In the genomic region with DNA sequence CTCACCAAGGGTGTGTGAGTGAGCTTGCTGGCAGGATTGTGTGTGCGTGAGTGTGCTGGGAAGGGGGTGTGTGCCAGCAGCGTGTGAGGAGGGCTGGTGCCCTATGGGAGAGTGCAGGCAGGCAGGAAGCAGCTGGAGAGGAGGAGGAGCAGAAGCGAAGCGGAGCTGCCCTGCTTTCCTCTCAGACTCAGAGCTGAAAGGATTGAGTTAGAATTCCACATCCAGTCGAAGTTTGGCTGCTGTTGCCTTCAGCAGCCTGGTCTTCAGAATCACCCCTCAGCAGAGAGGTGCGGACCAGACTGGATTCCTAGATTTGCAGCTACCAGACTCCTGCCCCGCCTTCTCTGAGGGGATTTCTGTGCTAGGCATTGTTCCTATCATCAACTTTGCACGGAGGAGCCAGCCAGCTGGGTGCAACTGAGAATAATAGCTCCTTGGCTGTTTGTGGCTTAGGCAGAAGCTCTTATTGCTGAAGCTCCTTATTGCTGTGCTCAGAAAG, we compare ENCODE assay signal across 8 mouse cellular contexts. TPM values are rescaled to one million over a fixed set of nuclear protein-coding genes. Genes with fewer than 3 reads are reported as not detected.
A peak's percentile ranks its signal among the peaks of the same experiment; 100 is the strongest.
DNase-seq lines count a peak whose midpoint lies in the region; ATAC-seq lines count a peak whose summit lies in the region.

No protein-coding gene starts in this region.

- WGBS in forebrain, embryonic 15.5 days: 5% methylated on average over 8 of the region's 8 CpGs
- 7% methylated on average over 8 of the region's 8 CpGs for WGBS in intestine, embryonic 14.5 days
- 13% methylated on average over 8 of the region's 8 CpGs for WGBS in liver, embryonic 12.5 days (ENCODE audit: insufficient replicate concordance)

- no peaks in the 10 kb centered on the region for H3K9me3 ChIP-seq in forebrain, embryonic 15.5 days
- no peaks in the 10 kb centered on the region for H3K9me3 ChIP-seq in intestine, embryonic 14.5 days (ENCODE audit: control insufficient read depth, low read length)
- H3K9me3 ChIP-seq in liver, embryonic 12.5 days (replicated peaks): no peaks in the 10 kb centered on the region

- H3K27me3 ChIP-seq in forebrain, embryonic 15.5 days: no peaks in the 10 kb centered on the region
- no peaks in the 10 kb centered on the region for H3K27me3 ChIP-seq in intestine, embryonic 14.5 days (replicated peaks; ENCODE audit: control insufficient read depth, insufficient read depth, low read length)
- H3K27me3 ChIP-seq in liver, embryonic 12.5 days (replicated peaks): no peaks in the 10 kb centered on the region

- peak overlapping the region; percentile 49 for H3K9ac ChIP-seq in forebrain, embryonic 15.5 days (replicated peaks)
- peak overlapping the region; percentile 20 for H3K9ac ChIP-seq in intestine, embryonic 14.5 days (ENCODE audit: low read length)
- H3K9ac ChIP-seq in liver, embryonic 12.5 days: no peak overlapping the region

- H3K4me1 ChIP-seq in forebrain, embryonic 15.5 days: peaks cover 22% of the 10 kb centered on the region
- no peaks in the 10 kb centered on the region; the same call in 1 of the 2 replicates for H3K4me1 ChIP-seq in intestine, embryonic 14.5 days (replicated peaks; ENCODE audit: control insufficient read depth, insufficient read depth, low read length)
- H3K4me1 ChIP-seq in liver, embryonic 12.5 days: no peaks in the 10 kb centered on the region

- peak overlapping the region; percentile 60 for H3K4me2 ChIP-seq in forebrain, embryonic 15.5 days (replicated peaks)
- peak overlapping the region; percentile 45 for H3K4me2 ChIP-seq in intestine, embryonic 14.5 days (ENCODE audit: low read length)
- peak overlapping the region; percentile 18; the same call in 1 of the 2 replicates for H3K4me2 ChIP-seq in liver, embryonic 12.5 days

- peak; percentile 86 for ATAC-seq in forebrain, embryonic 15.5 days (replicated peaks)
- 0 out of 2 replicates have a peak, but pooled peaks have one; percentile 43 for ATAC-seq in intestine, embryonic 14.5 days (replicated peaks; ENCODE audit: low FRiP score, low TSS enrichment, low read depth)
- no peak for ATAC-seq in liver, embryonic 12.5 days

- H3K4me3 ChIP-seq in forebrain, embryonic 15.5 days: peak overlapping the region; percentile 37
- H3K4me3 ChIP-seq in intestine, embryonic 14.5 days (ENCODE audit: low read depth, low read length): peak overlapping the region; percentile 22
- no peak overlapping the region for H3K4me3 ChIP-seq in liver, embryonic 12.5 days

- no peaks in the 10 kb centered on the region for H3K36me3 ChIP-seq in forebrain, embryonic 15.5 days
- H3K36me3 ChIP-seq in intestine, embryonic 14.5 days (ENCODE audit: control insufficient read depth, insufficient read depth, low read length): no peaks in the 10 kb centered on the region
- H3K36me3 ChIP-seq in liver, embryonic 12.5 days: no peaks in the 10 kb centered on the region

- DNase-seq in adrenal gland, postnatal 14 days: peak; percentile 26
- DNase-seq in adrenal gland, postnatal 25 days: no peak
- DNase-seq in ES-CJ7 (ENCODE audit: low read depth, low spot score): peak; percentile 30
- peak; percentile 61 for DNase-seq in intestine, embryonic 14.5 days (ENCODE audit: low spot score)
- DNase-seq in right cerebral cortex, postnatal 36 days (ENCODE audit: low spot score in 2 of 2): peak; percentile 73 to 82
- DNase-seq in adrenal gland, adult (ENCODE audit: inconsistent age in 2 of 2, low spot score in 1 of 2): no peak

- peak overlapping the region; percentile 88 for H3K27ac ChIP-seq in forebrain, embryonic 15.5 days (replicated peaks)
- H3K27ac ChIP-seq in intestine, embryonic 14.5 days (ENCODE audit: low read depth): peak overlapping the region; percentile 39; the same call in 1 of the 2 replicates
- H3K27ac ChIP-seq in liver, embryonic 12.5 days: no peak overlapping the region

RNA-seq across cellular contexts. Expression of gene Atp8b5, which starts 57.8 kb away (rescaled TPM):
- 0.56 and 0.67 TPM in 2 replicates for total RNA-seq in adrenal gland, postnatal 14 days (2021)
- 0.57 and 1.2 TPM in 2 replicates for total RNA-seq in adrenal gland, postnatal 25 days (2021)
- 0.92 and 0.98 TPM in 2 replicates for polyA plus RNA-seq in forebrain, embryonic 15.5 days (2015; fragmentation: Nextera tagmentation; extraction: Ambion mirVana)
- polyA plus RNA-seq in intestine, embryonic 14.5 days (2014; fragmentation: Nextera tagmentation; extraction: Ambion mirVana): 0.62 and 0.70 TPM in 2 replicates
- polyA plus RNA-seq in liver, embryonic 12.5 days (2016; fragmentation: Nextera tagmentation; extraction: Ambion mirVana): 0.07 and 0.27 TPM in 2 replicates

Comparison
In these comparisons a context has a peak if more than half of its experiments do, and no peak if none do; other contexts are left out.
1. DNase-seq: peak in adrenal gland, postnatal 14 days (single experiment), ES-CJ7 (single experiment), intestine, embryonic 14.5 days (single experiment) and right cerebral cortex, postnatal 36 days (2 of 2); none in adrenal gland, postnatal 25 days (single experiment) and adrenal gland, adult (0 of 2).
2. Peak in every context shown above with its lines, with median percentiles within 50 percentile points of each other: H3K4me2 ChIP-seq.